Mouse (Mus musculus): Measurements from ENCODE around the gene Ctbp2. TPM values are rescaled to one million over a fixed set of nuclear protein-coding genes. Genes with fewer than 3 reads are reported as not detected.

The Ctbp2 gene
- total and polyA plus RNA-seq, 3 experiments, result 74.9 to 90.7 TPM; not detected in 1

- TF ChIP-seq MYC (IDR thresholded peaks at IDR 0.05; ENCODE audit: low read depth, low read length), result no peak
- TF ChIP-seq RAD21 (IDR thresholded peaks at IDR 0.05; ENCODE audit: low read depth, low read length), result peak; percentile 43
- no peak for TF ChIP-seq RCOR1 (IDR thresholded peaks at IDR 0.05; ENCODE audit: low read depth, low read length)
- no peak for TF ChIP-seq TAL1 (IDR thresholded peaks at IDR 0.05; ENCODE audit: low read length)
- TF ChIP-seq JUND (IDR thresholded peaks at IDR 0.05; ENCODE audit: low read depth, low read length), result no peak
- no peak for TF ChIP-seq KAT2A (conservative IDR thresholded peaks at IDR 0.05; ENCODE audit: low read depth, low read length)
- no peak for TF ChIP-seq MAFK (IDR thresholded peaks at IDR 0.05; ENCODE audit: borderline replicate concordance, low read depth, low read length)
- peak; percentile 61 for TF ChIP-seq SMC3 (IDR thresholded peaks at IDR 0.05; ENCODE audit: low read depth, low read length)
- TF ChIP-seq USF1 (IDR thresholded peaks at IDR 0.05; ENCODE audit: low read depth, low read length), result peak; percentile 29; the same call in 1 of the 2 replicates
- TF ChIP-seq CHD2 (IDR thresholded peaks at IDR 0.05; ENCODE audit: low read length), result no peak
- peak; percentile 18; the same call in 1 of the 2 replicates for TF ChIP-seq ZC3H11A (IDR thresholded peaks at IDR 0.05; ENCODE audit: low read depth, low read length)
- TF ChIP-seq GABPA (IDR thresholded peaks at IDR 0.05; ENCODE audit: low read depth, low read length), result no peak
- TF ChIP-seq ZKSCAN1 (IDR thresholded peaks at IDR 0.05; ENCODE audit: low read depth, low read length), result no peak
- no peak for TF ChIP-seq EP300 (IDR thresholded peaks at IDR 0.05; ENCODE audit: low read depth in 1 of 2, low read length in 2 of 2)
- TF ChIP-seq CTCF (IDR thresholded peaks at IDR 0.05 in 2 of 3, conservative IDR thresholded peaks at IDR 0.05 in 1 of 3; ENCODE audit: control insufficient read depth in 1 of 3, insufficient read depth in 1 of 3, low read depth in 2 of 3, low read length in 3 of 3, poor library complexity in 1 of 3, severe bottlenecking in 1 of 3), result peak; percentile 47 to 60 (median 56)
- TF ChIP-seq GATA1 (IDR thresholded peaks at IDR 0.05; ENCODE audit: low read depth, low read length), result no peak
- no peak for TF ChIP-seq TCF12 (IDR thresholded peaks at IDR 0.05; ENCODE audit: low read depth, low read length)
- Histone ChIP-seq H3K4me1 (ENCODE audit: control insufficient read depth in 1 of 2, insufficient read depth in 2 of 2, low read length in 2 of 2) (no peaks in the 10 kb centered on the region), H3K9ac (ENCODE audit: control insufficient read depth, low read depth, low read length, poor library complexity, severe bottlenecking) (no peak overlapping the region), H3K79me2 (ENCODE audit: control insufficient read depth, insufficient read depth, low read length, poor library complexity) (no peaks in the 10 kb centered on the region), H3K27ac (ENCODE audit: control insufficient read depth, low read depth, low read length) (no peak overlapping the region), H3K9me3 (replicated peaks; ENCODE audit: insufficient read depth, low read length) (no peaks in the 10 kb centered on the region), H3K4me3 (ENCODE audit: control insufficient read depth in 1 of 2, insufficient read depth in 1 of 2, low read depth in 2 of 2, low read length in 2 of 2) (no peak overlapping the region), H3K36me3 (ENCODE audit: control insufficient read depth in 1 of 2, insufficient read depth in 2 of 2, low read length in 2 of 2) (peaks cover 0 to 8% of the 10 kb centered on the region in 2 experiments; a peak in 2 of 4 replicates), H3K27me3 (ENCODE audit: control insufficient read depth in 1 of 2, insufficient read depth in 2 of 2, low read length in 2 of 2) (no peaks in the 10 kb centered on the region)
- DNase-seq (ENCODE audit: low read depth, low spot score), result peak; percentile 42
Measured at GRCm38 (mm10) chr7:132996391-132996790, 127.8 kb downstream of the Ctbp2 start.

- H3K27me3 ChIP-seq (ENCODE audit: control insufficient read depth in 1 of 2, insufficient read depth in 2 of 2, low read length in 2 of 2), result no peaks in the 10 kb centered on the region
- H3K36me3 ChIP-seq (ENCODE audit: control insufficient read depth in 1 of 2, insufficient read depth in 2 of 2, low read length in 2 of 2), result peaks cover 0 to 11% of the 10 kb centered on the region in 2 experiments; a peak in 2 of 4 replicates
- no peak for TF ChIP-seq TBP (IDR thresholded peaks at IDR 0.05; ENCODE audit: low read depth, low read length)
- TF ChIP-seq ETS1 (IDR thresholded peaks at IDR 0.05; ENCODE audit: low read depth, low read length), result no peak
- no peak for TF ChIP-seq RCOR1 (IDR thresholded peaks at IDR 0.05; ENCODE audit: low read depth, low read length)
- no peak for TF ChIP-seq GATA1 (IDR thresholded peaks at IDR 0.05; ENCODE audit: low read depth, low read length)
- no peak for TF ChIP-seq MAX (IDR thresholded peaks at IDR 0.05; ENCODE audit: low read length)
- TF ChIP-seq POLR2A (IDR thresholded peaks at IDR 0.05; ENCODE audit: control insufficient read depth in 1 of 2, insufficient read depth in 1 of 2, low read depth in 1 of 2, low read length in 2 of 2, poor library complexity in 1 of 2), result no peak
- TF ChIP-seq CHD1 (IDR thresholded peaks at IDR 0.05; ENCODE audit: low read depth, low read length), result no peak
- TF ChIP-seq UBTF (IDR thresholded peaks at IDR 0.05; ENCODE audit: borderline replicate concordance, insufficient read depth, low read depth, low read length), result no peak
- no peak for TF ChIP-seq E2F4 (IDR thresholded peaks at IDR 0.05; ENCODE audit: borderline replicate concordance, low read depth, low read length)
- TF ChIP-seq GABPA (IDR thresholded peaks at IDR 0.05; ENCODE audit: low read depth, low read length), result no peak
- no peak for TF ChIP-seq MYC (IDR thresholded peaks at IDR 0.05; ENCODE audit: low read depth, low read length)
- no peak for TF ChIP-seq ZMIZ1 (IDR thresholded peaks at IDR 0.05; ENCODE audit: low read depth, low read length)
- TF ChIP-seq RAD21 (IDR thresholded peaks at IDR 0.05; ENCODE audit: low read depth, low read length), result no peak
- H3K9ac ChIP-seq (ENCODE audit: control insufficient read depth, low read depth, low read length, poor library complexity, severe bottlenecking), result no peak overlapping the region
- H3K27ac ChIP-seq (ENCODE audit: control insufficient read depth, low read depth, low read length), result no peak overlapping the region
- no peaks in the 10 kb centered on the region for H3K4me1 ChIP-seq (ENCODE audit: control insufficient read depth in 1 of 2, insufficient read depth in 2 of 2, low read length in 2 of 2)
- DNase-seq (ENCODE audit: low read depth, low spot score), result no peak
- H3K4me3 ChIP-seq (ENCODE audit: control insufficient read depth in 1 of 2, insufficient read depth in 1 of 2, low read depth in 2 of 2, low read length in 2 of 2), result no peak overlapping the region
- H3K9me3 ChIP-seq (replicated peaks; ENCODE audit: insufficient read depth, low read length), result no peaks in the 10 kb centered on the region
- H3K79me2 ChIP-seq (ENCODE audit: control insufficient read depth, insufficient read depth, low read length, poor library complexity), result no peaks in the 10 kb centered on the region
Measured at GRCm38 (mm10) chr7:132994628-132995191, 129.4 kb downstream of the Ctbp2 start.
